Mouse (Mus musculus): Measurements from ENCODE around the gene Slc43a2.
"Not testable (repeated sequence)": the region's sequence is repeated elsewhere in the genome, so short reads cannot be mapped to it uniquely, and the experiment has no call there.

Gene Slc43a2

DNA sequence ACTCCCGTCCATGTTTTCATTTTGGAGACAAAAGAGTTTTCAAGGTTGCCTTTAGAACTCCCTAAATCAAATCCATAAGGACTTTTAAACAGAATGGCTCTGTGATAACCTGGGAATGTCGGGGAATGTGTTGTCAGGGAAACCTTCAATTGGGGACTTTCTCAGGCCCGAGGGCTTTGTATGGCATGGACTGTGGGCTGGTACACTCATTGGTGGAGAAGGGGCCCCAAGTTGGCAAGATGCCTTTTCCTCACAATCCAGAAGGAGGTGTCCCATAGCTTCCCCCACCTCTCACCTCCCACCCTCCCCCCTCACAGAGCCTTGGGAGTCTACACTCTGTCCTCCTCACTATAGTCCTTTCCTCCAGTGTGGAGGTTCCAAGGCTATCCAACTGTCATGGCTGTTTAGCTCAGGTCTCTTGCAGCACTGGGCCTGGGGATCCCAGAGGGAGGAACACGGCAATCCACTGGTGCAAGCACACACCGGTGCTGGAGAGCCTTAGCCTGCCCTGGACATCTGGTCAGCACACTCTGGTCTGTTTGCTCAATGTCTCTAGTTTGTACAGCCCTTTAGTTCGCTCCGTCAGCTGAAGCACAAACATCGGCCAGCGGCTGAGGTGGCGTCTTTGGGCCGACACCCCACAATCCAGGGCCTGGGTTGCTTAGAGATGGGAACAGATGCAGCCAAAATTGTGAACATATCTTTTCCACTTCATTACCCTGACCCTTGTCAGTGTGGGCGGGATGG, 18.9 kb downstream of the Slc43a2 start:
- DNase-seq (ENCODE audit: low spot score in 2 of 2) = no peak

GRCm38 (mm10) chr11:75551321-75551720, 19.8 kb downstream of the Slc43a2 start:
- DNase-seq (ENCODE audit: low spot score in 2 of 2) = no peak

DNA sequence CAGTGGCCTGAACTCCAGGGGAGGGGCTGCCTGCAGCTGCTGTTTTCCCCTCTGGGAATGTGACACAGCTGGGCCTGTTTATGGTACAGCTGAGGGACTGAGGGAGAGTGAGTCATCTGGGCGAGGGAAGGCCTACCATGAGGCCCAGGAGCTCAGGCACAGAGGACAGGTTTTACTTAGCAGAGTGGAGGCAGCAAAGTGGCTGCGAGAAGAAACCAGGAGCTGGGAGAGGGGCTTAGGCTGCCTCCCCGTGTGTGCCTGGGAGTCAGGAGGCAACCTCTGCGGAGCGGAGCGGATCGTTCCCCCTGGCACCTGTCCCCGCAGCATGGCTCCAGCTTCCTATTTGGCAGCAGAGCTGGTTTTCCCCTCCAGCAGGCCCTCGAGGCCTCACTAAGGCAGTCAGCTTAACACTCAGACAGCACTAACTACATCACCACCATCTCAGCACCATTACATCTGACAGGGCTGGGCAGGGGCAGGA, 20.5 kb downstream of the Slc43a2 start:
- DNase-seq (ENCODE audit: low spot score in 2 of 2) = no peak

DNA sequence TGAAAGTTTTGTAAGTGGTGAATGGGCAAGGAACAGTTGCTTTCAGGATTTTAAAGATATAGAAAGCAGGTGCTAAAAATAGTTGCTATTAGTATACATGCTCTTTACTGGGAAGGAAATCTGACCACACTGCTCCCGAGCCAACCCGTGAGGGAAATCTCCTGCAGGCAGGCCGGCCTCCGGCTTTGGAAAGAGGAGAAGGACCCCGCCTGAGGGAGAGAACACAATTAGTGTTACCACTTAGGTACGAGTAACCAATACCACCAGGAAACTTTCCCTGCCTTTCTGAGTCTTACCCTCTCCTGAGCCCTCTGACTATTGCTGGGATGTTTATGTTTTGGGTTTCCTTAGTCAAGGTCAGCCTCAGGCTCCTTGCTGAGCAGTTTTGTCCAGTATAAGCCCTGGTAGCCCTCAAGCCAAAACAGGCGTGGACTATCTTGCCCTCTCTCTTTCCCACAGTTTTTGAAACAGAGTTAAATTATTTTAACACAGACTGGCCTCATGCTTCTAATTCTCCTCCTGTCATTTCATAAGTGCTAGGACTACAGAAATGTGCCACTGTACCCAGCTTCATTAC, 21.5 kb downstream of the Slc43a2 start:
- DNase-seq (ENCODE audit: low spot score in 2 of 2) = no peak

DNA sequence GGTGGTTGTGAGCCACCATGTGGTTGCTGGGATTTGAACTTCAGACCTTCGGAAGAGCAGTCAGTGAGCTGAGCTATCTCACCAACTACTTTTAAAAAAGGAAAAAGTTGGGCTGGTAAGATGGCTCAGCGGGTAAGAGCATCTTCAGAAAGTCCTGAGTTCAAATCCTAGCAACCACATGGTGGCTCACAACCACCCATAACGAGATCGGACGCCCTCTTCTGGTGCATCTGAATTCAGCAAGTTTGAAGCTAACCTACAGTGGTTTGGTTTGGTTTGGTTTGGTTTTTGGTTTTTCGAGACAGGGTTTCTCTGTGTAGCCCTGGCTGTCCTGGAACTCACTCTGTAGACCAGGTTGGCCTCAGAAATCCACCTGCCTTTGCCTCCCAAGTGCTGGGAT, 24.5 kb downstream of the Slc43a2 start:
- DNase-seq (ENCODE audit: low spot score in 2 of 2) = not testable (repeated sequence)

DNA sequence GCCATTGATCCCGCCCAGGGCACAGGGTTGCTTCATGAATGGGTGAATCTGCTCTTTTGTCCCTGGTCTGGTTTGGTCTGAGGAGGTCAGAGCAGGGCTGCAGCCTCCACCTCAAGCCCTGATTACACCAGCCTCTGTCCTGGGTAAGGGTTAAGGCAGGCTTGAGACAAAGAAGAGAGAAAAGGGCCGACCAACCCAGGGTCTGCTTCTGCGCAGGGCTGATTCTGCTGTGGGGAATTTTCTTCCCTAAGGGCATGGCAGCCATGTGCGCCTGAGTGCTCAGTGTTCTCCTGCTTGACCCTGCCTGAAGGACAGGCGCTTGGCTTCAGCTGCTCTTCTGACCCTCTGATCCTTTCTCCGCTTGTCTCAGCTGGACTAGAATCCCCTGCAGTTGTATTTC, 25.6 kb downstream of the Slc43a2 start:
- DNase-seq (ENCODE audit: low spot score in 2 of 2) = no peak

GRCm38 (mm10) chr11:75558101-75558500, 26.6 kb downstream of the Slc43a2 start:
- DNase-seq (ENCODE audit: low spot score in 2 of 2) = no peak

DNA sequence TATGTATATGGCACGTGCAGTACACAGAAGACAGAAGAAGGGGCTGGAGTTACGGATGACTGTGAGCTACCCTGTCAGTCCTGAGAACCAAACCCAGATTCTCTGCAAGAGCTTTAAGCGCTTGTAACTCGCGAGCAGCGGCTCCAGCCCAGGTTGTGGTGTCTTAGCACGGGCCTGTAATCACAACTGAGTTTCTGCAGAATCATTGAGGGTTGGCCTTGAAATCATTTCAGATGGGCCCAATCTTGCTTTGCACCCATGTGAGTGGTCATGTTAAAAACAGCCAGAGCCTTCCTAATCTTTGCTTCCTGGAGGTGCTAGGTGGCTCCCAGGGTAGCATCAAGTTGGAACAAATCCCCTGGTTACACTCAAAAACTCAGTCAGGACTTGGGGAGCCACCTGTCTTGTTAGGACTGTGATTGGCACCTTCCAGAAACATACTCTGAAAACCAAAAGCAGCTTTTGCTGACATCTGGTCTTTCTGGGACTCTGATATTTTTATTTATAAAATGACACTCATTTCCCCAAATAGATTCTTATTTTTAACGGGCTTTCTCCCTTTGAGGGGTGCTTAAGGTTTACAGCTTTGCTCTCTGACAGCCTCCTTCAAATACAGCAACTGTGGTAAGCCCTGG, 28.5 kb downstream of the Slc43a2 start:
- DNase-seq (ENCODE audit: low spot score in 2 of 2) = no peak

- DNase-seq (ENCODE audit: low spot score in 2 of 2) = peak in 1 of 2 experiments; percentile 45
These were observed 29.3 kb downstream of the Slc43a2 start for GRCm38 (mm10) chr11:75560530-75561409.

DNA sequence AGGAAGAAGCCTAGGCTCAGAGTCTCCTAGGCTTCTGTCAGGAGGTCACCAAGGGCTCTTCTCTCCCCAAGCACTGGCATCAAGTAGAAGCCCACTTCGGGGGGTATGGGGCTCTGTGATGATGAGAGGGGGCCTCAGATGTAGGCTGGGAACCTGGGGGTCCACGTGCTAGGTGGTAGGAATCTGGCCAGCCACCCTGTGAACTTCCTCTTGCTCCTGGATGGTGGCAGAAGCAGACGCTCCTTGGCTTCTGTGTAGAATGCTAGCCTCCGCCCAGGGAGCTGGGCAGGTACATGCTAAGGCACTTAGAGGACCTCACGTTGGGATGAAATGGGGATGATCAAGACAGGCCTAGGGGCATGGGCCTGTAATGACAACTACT, 29.9 kb downstream of the Slc43a2 start:
- DNase-seq (ENCODE audit: low spot score in 2 of 2) = no peak

- no peak for DNase-seq (ENCODE audit: low spot score in 2 of 2)
These were observed 31.3 kb downstream of the Slc43a2 start for GRCm38 (mm10) chr11:75562840-75563239.

DNA sequence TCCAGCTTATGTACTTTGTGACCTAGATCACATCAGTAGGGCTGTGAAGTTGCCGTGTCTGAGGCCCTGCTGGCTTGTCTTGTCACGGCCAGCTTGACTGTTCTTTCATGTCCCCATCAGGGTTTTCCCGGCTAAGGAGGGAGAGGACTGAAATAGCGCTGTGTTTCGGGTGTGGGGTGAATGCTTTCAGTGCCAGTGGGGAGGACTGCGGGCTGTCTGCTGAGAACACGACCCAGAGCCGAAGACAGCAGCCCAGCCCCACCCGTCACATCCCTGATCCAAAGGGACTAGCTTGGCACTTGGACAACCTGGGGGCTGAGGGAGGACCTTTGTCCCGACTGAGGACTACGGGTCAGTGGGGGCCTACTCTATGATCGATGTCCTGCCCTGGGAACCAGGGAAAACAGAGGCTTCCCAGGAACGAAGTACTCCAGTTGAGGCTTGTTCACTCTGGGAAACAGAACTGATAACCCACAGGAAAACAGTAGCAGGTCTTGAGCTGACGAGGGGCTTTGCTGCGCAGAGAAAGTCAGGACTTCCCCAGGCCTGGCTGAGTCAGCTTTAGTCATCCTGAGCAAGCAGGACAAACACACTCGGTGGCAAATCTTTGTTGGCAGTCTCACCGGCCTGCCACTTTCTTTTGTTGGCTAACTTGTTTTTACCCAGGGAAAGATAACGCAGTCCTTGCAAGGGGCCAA, 32.5 kb downstream of the Slc43a2 start:
- DNase-seq (ENCODE audit: low spot score in 2 of 2) = no peak

DNA sequence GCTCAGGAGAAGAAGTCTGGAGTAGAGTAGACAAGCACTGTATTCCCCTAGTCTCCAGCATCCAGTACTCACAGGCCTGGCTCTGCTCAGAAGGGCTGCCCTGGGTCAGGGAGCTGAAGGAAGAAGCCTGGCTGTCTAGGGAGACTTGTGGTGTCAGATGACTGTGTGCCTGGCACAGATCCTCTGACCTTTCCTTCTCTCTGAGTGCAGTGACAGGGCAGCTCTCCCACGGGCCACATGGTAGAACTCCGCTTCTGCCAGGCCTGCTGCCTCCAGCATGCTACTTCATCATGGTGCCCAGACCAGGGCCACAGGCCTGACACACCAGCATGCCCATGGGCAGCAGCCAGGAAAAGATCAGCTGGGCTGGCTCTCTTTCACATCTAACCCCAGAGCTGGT, 34.4 kb downstream of the Slc43a2 start:
- DNase-seq (ENCODE audit: low spot score in 2 of 2) = no peak

- no peak for DNase-seq (ENCODE audit: low spot score in 2 of 2)
These were observed 35.0 kb downstream of the Slc43a2 start for GRCm38 (mm10) chr11:75566276-75567196.

GRCm38 (mm10) chr11:75567346-75568114, 36.0 kb downstream of the Slc43a2 start:
- DNase-seq (ENCODE audit: low spot score in 2 of 2) = no peak

- DNase-seq (ENCODE audit: low spot score in 2 of 2) = no peak
These were observed 36.6 kb downstream of the Slc43a2 start for GRCm38 (mm10) chr11:75568115-75568511.

- no peak for DNase-seq (ENCODE audit: low spot score in 2 of 2)
These were observed 37.5 kb downstream of the Slc43a2 start for GRCm38 (mm10) chr11:75568962-75569361.

DNA sequence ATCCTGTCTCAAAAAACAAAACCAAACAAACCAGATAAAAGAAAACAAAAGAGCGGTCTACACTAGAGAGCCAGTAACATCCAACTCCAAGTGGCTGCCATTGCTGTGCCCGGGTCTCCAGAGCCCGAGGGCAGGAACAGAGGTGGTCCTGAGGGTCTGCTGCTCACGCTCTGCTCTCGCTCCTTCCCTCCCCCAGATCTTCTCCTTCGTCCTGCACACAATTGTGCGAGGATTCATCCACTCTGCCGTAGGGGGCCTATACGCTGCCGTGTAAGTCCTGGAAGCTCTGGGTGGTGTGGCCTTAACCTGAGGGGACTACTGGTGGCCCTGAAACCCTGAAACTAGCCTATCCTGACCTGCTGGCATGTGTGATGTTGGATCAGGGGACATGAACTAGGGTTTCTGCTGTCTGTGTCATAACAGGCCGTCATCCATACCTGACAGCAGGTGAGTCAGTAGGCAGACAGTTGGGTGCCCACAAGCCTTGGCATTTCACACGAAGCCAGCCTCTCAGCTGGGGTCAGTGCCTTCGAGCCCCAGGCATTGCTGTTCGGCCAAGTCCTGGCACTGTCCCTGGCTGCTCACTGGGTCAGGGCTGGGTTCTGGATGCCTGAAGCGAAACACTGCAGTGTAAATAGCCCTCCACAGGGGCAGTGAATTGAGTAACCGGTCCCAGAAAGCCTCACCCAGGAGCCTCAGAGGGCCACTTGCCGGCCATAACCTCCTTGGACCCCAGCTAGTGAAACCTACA, 39.1 kb downstream of the Slc43a2 start:
- no peak for DNase-seq (ENCODE audit: low spot score in 2 of 2)

Data from spleen, postnatal 14 days (tissue).